Mouse (Mus musculus) liver, postnatal 0 days (tissue): Measurements from ENCODE around the gene Bmp7. TPM values are rescaled to one million over a fixed set of nuclear protein-coding genes. Genes with fewer than 3 reads are reported as not detected.

Experiments used
- ATAC-seq: fragments of 200-750 bp; cut with Nextera tagmentation; 2 replicates; pipeline ENCODE4 v1.8.0; 2017; ENCODE audit warnings: mild to moderate bottlenecking, moderate library complexity
- DNase-seq: peaks from one replicate; pipeline ENCODE4 v3.0.0-alpha.2; 2016
- H3K27ac ChIP-seq: fragments of 300-500 bp; sonication (generic); 2 replicates; pipeline ENCODE4 v1.5.1; 2014; ENCODE audit warnings: antibody characterized with exemption, moderate library complexity, mild to moderate bottlenecking, low read depth
- H3K27me3 ChIP-seq: fragments of 300-500 bp; sonication (generic); 2 replicates; pipeline ENCODE4 v1.6.1; 2014; ENCODE audit warnings: low read length, control low read depth, mixed read lengths; ENCODE audit not compliant: insufficient read depth
- H3K36me3 ChIP-seq: fragments of 300-500 bp; sonication (generic); replicated peaks from 2 replicates; pipeline ENCODE4 v1.6.1; 2014; ENCODE audit warnings: mild to moderate bottlenecking, control low read depth, low read length, moderate library complexity, mixed read lengths; ENCODE audit not compliant: insufficient read depth
- H3K4me1 ChIP-seq: fragments of 300-500 bp; sonication (generic); 2 replicates; pipeline ENCODE4 v1.6.1; 2014; ENCODE audit warnings: antibody characterized with exemption, mild to moderate bottlenecking, control low read depth; ENCODE audit not compliant: insufficient read depth
- H3K4me2 ChIP-seq: fragments of 300-500 bp; sonication (generic); 2 replicates; pipeline ENCODE4 v1.6.1; 2014; ENCODE audit warnings: low read depth, mild to moderate bottlenecking, low read length, moderate library complexity, mixed read lengths
- H3K4me3 ChIP-seq: fragments of 300-500 bp; sonication (generic); 2 replicates; pipeline ENCODE4 v1.5.1; 2014; ENCODE audit warnings: low read depth, low read length
- H3K9ac ChIP-seq: fragments of 300-500 bp; sonication (generic); replicated peaks from 2 replicates; pipeline ENCODE4 v1.6.1; 2014; ENCODE audit warnings: mild to moderate bottlenecking, moderate library complexity
- H3K9me3 ChIP-seq: fragments of 300-500 bp; sonication (generic); 2 replicates; pipeline ENCODE4 v1.6.1; 2016; ENCODE audit warnings: mild to moderate bottlenecking, control low read depth, low read length, mixed read lengths
- CTCF ChIP-seq: sonication (generic); IDR thresholded peaks from 2 replicates; pipeline ENCODE4 v1.5.1; 2016; ENCODE audit warnings: antibody characterized with exemption, low read depth
- EP300 ChIP-seq: IDR thresholded peaks from 2 replicates; pipeline ENCODE4 v1.6.1; 2016; ENCODE audit warnings: antibody characterized with exemption, low read depth, mild to moderate bottlenecking
- WGBS: fragments of 180-500 bp; shearing (Covaris S2); extraction: QIAGEN DNeasy Blood & Tissue Kit; methylation state at CpG from one replicate; pipeline ENCODE4 v1.1.7; 2014; ENCODE audit not compliant: insufficient replicate concordance; 5-methylcytosine and 5-hydroxymethylcytosine counted together
- polyA plus RNA-seq: library from polyadenylated mRNA; unstranded; fragments of >200 nt; fragmentation: Nextera tagmentation; extraction: Ambion mirVana; gene quantifications from 2 replicates; pipeline ENCODE4 v1.2.1, GENCODE M21; 2015

The Bmp7 gene
- polyA plus RNA-seq, 1 experiment from 2014 or later = 0.32 TPM

DNA sequence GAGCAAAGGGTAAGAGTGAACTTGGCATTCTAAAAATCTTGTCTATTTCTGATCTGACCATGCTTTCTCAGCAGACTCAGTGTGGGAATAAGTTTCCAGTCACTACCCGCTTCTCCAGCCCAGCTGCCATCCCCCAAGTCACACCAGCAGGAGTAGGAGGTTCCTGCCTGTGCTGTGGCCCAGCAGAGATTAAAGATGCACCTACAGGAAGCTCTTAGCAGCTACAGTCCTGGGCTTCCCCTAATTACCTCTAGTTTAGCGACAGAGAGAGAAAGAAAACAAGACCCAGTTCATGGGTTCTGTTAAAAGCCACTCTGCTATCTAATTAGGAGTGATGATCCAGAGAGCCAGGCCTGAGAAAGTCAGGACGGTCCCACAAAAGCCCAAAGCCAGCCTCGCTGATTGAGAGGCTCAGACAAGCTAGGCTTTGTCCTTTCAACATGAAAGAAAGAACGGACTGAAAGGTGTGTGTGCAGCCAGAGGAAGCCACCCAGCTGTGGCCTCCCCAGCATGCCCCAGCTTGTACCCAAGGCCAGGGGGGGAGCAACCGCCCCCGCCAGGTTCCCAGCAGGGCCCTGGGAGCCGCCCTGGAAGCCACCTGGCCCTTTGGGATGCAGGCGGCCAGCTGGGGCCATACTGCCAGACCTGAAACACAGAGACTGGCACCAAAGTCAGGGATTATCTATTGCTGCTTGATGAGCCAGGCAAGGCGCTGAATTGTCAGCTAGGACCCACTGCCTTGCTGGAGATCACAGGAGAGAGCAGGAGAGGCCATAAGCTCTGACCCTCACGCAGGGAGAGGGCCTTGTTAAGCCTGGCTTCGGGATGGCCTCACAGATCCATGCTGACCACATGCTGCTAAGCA is 2.6 kb downstream of the Bmp7 start:
- no peak overlapping the region for H3K4me2 ChIP-seq
- no peak for DNase-seq
- WGBS = 31% methylated on average over 12 of the region's 12 CpGs

DNA sequence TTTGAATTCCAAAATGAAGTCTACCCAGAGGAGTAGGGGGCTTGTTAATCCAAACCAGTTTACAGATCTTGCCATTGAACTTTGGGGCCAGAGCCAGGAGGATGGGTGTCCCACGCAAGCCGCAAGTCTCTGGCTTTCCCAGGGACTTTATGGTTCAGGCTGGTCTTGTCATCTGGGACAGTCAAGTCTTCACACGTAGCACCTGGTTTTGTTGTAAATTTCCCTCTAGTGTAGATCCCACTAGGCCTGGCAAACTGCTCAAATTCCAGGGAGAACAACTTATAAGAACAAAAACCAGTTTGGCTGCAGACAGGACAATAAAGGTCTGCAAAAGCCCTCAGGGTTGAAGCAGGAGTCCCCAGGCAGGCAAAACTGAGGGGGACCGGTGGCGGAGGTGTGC is 3.3 kb downstream of the Bmp7 start:
- peaks cover 84% of the 10 kb centered on the region for H3K27me3 ChIP-seq
- no peak for TF ChIP-seq EP300
- no peak for TF ChIP-seq CTCF
- ATAC-seq = no peak

More for the DNA sequence above, 2.6 kb downstream of the Bmp7 start:
- Histone ChIP-seq H3K9ac (no peak overlapping the region), H3K9me3 (no peaks in the 10 kb centered on the region), H3K36me3 (no peaks in the 10 kb centered on the region), H3K27ac (no peak overlapping the region), H3K4me1 (peaks cover 19% of the 10 kb centered on the region; the same call in 1 of the 2 replicates), H3K27me3 (peaks cover 87% of the 10 kb centered on the region), H3K4me3 (no peak overlapping the region)
- no peak for TF ChIP-seq CTCF
- no peak for TF ChIP-seq EP300
- ATAC-seq = no peak

DNA sequence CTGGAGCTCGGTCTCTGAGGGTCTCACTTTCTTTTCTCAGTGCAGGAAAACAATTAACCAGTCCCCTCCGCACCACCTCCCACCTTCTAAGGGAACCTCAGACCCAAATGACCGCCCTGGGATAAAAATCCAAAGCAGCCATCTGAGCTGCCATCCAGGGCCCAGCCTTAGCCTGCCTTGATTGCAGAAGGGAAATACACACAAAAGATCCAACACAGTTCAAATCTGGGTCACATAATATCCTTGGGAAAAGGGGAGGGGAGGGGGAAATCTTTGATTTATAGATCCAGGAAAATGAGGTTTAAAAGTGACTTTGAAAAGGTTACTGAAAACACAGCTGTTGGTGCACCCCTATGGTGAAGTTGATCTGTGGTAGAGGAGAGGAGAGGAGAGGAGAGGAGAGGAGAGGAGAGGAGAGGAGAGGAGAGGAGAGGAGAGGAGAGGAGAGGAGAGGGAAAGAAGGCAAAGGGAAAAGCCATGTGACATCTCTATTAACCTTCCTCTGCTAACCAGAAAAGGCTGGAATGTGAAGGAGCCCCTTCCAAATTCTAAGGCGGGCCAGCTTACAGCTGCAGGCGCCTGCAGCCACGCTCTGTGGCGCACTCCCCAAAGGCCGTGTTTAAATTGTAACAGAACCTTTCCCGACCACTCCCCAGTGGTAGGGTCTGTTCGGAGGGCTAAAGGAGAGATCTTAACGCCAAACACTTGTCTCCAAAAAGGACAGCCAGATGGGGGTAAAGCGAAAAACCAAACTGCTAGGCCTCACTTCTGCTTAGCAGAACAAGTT is 4.2 kb downstream of the Bmp7 start:
- no peak for ATAC-seq
- H3K36me3 ChIP-seq = no peaks in the 10 kb centered on the region
- peaks cover 19% of the 10 kb centered on the region; the same call in 1 of the 2 replicates for H3K4me1 ChIP-seq
- 59% methylated on average over 12 of the region's 12 CpGs for WGBS
- H3K27ac ChIP-seq = no peak overlapping the region
- H3K4me3 ChIP-seq = no peak overlapping the region
- TF ChIP-seq CTCF = no peak
- TF ChIP-seq EP300 = no peak
- H3K27me3 ChIP-seq = peaks cover 76% of the 10 kb centered on the region
- H3K9ac ChIP-seq = no peak overlapping the region
- H3K4me2 ChIP-seq = no peak overlapping the region
- no peaks in the 10 kb centered on the region for H3K9me3 ChIP-seq
- no peak for DNase-seq

More for the DNA sequence above, 3.3 kb downstream of the Bmp7 start:
- H3K36me3 ChIP-seq = no peaks in the 10 kb centered on the region
- H3K9ac ChIP-seq = no peak overlapping the region
- H3K4me1 ChIP-seq = peaks cover 19% of the 10 kb centered on the region; the same call in 1 of the 2 replicates
- no peak overlapping the region for H3K4me3 ChIP-seq
- no peak for DNase-seq
- no peak overlapping the region for H3K4me2 ChIP-seq
- 62% methylated on average over 5 of the region's 5 CpGs for WGBS
- H3K9me3 ChIP-seq = no peaks in the 10 kb centered on the region
- no peak overlapping the region for H3K27ac ChIP-seq

DNA sequence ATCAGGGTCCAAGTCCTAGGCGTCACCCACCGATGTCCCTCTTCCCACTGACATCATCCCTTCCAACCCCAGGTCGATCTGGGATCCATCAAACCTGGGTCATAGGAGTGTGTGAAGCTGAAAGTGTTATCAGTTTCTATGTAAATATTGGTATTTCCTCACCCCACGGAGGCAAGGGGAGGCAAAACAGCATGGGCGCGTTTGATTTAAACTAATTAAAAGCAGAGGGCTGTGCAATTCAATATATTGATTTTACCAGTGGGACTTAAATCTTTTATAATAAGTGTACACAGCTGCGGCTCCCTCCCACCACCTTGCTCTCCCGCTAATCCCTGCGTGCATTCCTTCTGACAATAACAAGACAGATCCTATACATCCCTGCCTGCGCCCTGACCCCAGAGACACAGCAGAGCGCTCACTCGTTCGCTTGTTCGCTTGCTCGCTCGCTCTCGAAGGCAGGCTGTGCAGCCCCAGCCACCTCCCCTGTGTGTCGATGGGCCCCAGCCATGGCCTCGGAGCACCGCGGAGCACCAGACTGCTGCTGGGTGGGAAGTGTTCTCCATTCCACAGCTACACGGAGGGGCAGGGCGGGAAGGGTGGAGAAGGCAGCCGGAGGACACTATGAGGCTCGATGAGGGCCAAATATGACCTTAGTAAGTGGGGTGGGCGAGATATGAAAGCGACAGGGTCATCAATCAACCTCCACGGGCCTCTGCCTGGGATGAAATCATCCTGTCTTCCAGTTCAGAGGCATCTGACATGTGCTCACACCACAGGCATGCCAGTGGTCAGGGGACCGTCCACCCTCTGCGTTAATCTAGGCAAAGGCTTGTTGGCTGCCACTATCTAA is 5.0 kb downstream of the Bmp7 start:
- WGBS = 17% methylated on average over 30 of the region's 30 CpGs
- TF ChIP-seq CTCF (no peak), EP300 (no peak)
- H3K9ac ChIP-seq = no peak overlapping the region
- no peak overlapping the region for H3K4me3 ChIP-seq
- peaks cover 19% of the 10 kb centered on the region; the same call in 1 of the 2 replicates for H3K4me1 ChIP-seq
- no peak overlapping the region for H3K27ac ChIP-seq
- H3K4me2 ChIP-seq = no peak overlapping the region
- H3K27me3 ChIP-seq = peaks cover 69% of the 10 kb centered on the region
- no peaks in the 10 kb centered on the region for H3K9me3 ChIP-seq
- ATAC-seq (peak; percentile 60), DNase-seq (no peak)
- H3K36me3 ChIP-seq = no peaks in the 10 kb centered on the region

DNA sequence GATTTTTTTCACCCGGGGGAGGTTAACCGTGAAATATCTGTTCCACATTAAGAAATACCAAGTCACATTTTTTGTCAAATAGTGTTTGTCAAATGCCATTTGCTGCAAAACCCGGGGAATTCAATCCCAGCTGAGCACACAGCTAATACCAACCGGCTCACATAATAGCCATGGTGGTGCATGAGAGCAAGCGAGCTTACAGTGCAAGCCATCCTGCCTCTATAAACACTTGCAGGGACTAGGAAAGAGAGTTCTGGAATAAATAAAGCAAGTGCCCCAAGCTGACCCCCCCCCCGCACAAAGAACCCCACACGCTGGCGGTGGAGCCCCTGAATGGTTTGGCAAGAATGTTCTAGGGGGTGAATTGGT is 5.7 kb downstream of the Bmp7 start:
- 13% methylated on average over 8 of the region's 8 CpGs for WGBS
- no peak for ATAC-seq
- H3K36me3 ChIP-seq = no peaks in the 10 kb centered on the region
- TF ChIP-seq CTCF = no peak
- TF ChIP-seq EP300 = no peak
- H3K27me3 ChIP-seq = peaks cover 62% of the 10 kb centered on the region
- no peak overlapping the region for H3K4me2 ChIP-seq
- peaks cover 13% of the 10 kb centered on the region; the same call in 1 of the 2 replicates for H3K4me1 ChIP-seq
- H3K4me3 ChIP-seq = no peak overlapping the region
- H3K9ac ChIP-seq = no peak overlapping the region
- H3K27ac ChIP-seq = no peak overlapping the region
- no peaks in the 10 kb centered on the region for H3K9me3 ChIP-seq
- no peak for DNase-seq
